11 mouse cellular contexts compared by ENCODE assay signal in genomic region chr15:82207105-82207459, GRCm38 (mm10). TPM values are rescaled to one million over a fixed set of nuclear protein-coding genes. Genes with fewer than 3 reads are reported as not detected.
DNase-seq lines count a peak whose midpoint lies in the region; ATAC-seq and TF ChIP-seq lines count a peak whose summit lies in the region.
"Had no signal": no experiment of that assay in that cellular context is flagged by ENCODE, and none has a peak within 500 bp of the region (broad histone marks: within the 10 kb centered on the region; RNA-seq: fewer than 3 reads in every experiment).

No protein-coding gene starts in this region.

- WGBS in heart, postnatal 0 days, result 17% methylated on average over 34 of the region's 34 CpGs
- 12% methylated on average over 34 of the region's 34 CpGs for WGBS in hindbrain, postnatal 0 days
- 12% methylated on average over 34 of the region's 34 CpGs for WGBS in midbrain, postnatal 0 days

- peak; percentile 65 for DNase-seq in cerebellum, adult 11-12 months
- DNase-seq in cerebellum, adult 8-10 months, result no peak
- DNase-seq in heart, postnatal 0 days (ENCODE audit: low spot score), result no peak
- DNase-seq in heart, postnatal 14 days, result no peak
- DNase-seq in hindbrain, postnatal 0 days (ENCODE audit: low spot score), result no peak
- DNase-seq in midbrain, postnatal 0 days (ENCODE audit: low spot score), result no peak
- no peak for DNase-seq in layer of hippocampus, postnatal 10 days (ENCODE audit: low spot score in 2 of 2)
- no peak for DNase-seq in testis, postnatal 14 days (ENCODE audit: low spot score)
- DNase-seq: thymus, adult 2 months had no signal

- peak overlapping the region; percentile 1; the same call in 1 of the 2 replicates for H3K4me2 ChIP-seq in heart, postnatal 0 days (ENCODE audit: low read depth, low read length)
- 0 out of 2 replicates have a peak overlapping the region, but pooled peaks have one; percentile 11 for H3K4me2 ChIP-seq in hindbrain, postnatal 0 days (ENCODE audit: low read depth, low read length)
- H3K4me2 ChIP-seq in midbrain, postnatal 0 days (ENCODE audit: low read depth, low read length, poor library complexity, severe bottlenecking), result peak overlapping the region; percentile 18; the same call in 1 of the 2 replicates

- H3K9ac ChIP-seq in heart, postnatal 0 days (replicated peaks; ENCODE audit: low read depth, low read length), result no peak overlapping the region
- no peak overlapping the region for H3K9ac ChIP-seq in hindbrain, postnatal 0 days (replicated peaks; ENCODE audit: low read length)
- 0 out of 2 replicates have a peak overlapping the region, but pooled peaks have one; percentile 19 for H3K9ac ChIP-seq in midbrain, postnatal 0 days (replicated peaks; ENCODE audit: low read length, poor library complexity, severe bottlenecking)

- intact Hi-C loops in heart, postnatal 14 days (cut with DNase I), result no loop called here

- H3K36me3 ChIP-seq in heart, postnatal 0 days (replicated peaks; ENCODE audit: control insufficient read depth, insufficient read depth, low read length), result peaks cover 31% of the 10 kb centered on the region
- peaks cover 22% of the 10 kb centered on the region for H3K36me3 ChIP-seq in hindbrain, postnatal 0 days (ENCODE audit: insufficient read depth, low read length)
- H3K36me3 ChIP-seq in midbrain, postnatal 0 days (ENCODE audit: insufficient read depth, low read length), result peaks cover 29% of the 10 kb centered on the region

- no peak overlapping the region for H3K27ac ChIP-seq in heart, postnatal 0 days (ENCODE audit: low read depth)
- peak overlapping the region; percentile 32; the same call in 1 of the 2 replicates for H3K27ac ChIP-seq in hindbrain, postnatal 0 days
- no peak overlapping the region for H3K27ac ChIP-seq in midbrain, postnatal 0 days (ENCODE audit: low read depth, low read length)

- no peaks in the 10 kb centered on the region for H3K9me3 ChIP-seq in heart, postnatal 0 days (replicated peaks; ENCODE audit: control insufficient read depth, low read length)
- no peaks in the 10 kb centered on the region for H3K9me3 ChIP-seq in hindbrain, postnatal 0 days (ENCODE audit: low read length)
- no peaks in the 10 kb centered on the region for H3K9me3 ChIP-seq in midbrain, postnatal 0 days (ENCODE audit: low read length)

- no peak for TF ChIP-seq CTCF in heart, postnatal 0 days (IDR thresholded peaks at IDR 0.05; ENCODE audit: low read depth)
- no peak for TF ChIP-seq CTCF in hindbrain, postnatal 0 days (IDR thresholded peaks at IDR 0.05; ENCODE audit: low read depth)
- no peak for TF ChIP-seq CTCF in midbrain, postnatal 0 days (IDR thresholded peaks at IDR 0.05)

- peaks cover 50% of the 10 kb centered on the region for H3K27me3 ChIP-seq in heart, postnatal 0 days (ENCODE audit: control insufficient read depth, insufficient read depth, low read length)
- peaks cover 18% of the 10 kb centered on the region for H3K27me3 ChIP-seq in hindbrain, postnatal 0 days (ENCODE audit: insufficient read depth, low read length)
- peaks cover 46% of the 10 kb centered on the region for H3K27me3 ChIP-seq in midbrain, postnatal 0 days (ENCODE audit: insufficient read depth, low read length)

- peaks cover 19% of the 10 kb centered on the region; the same call in 1 of the 2 replicates for H3K4me1 ChIP-seq in heart, postnatal 0 days (ENCODE audit: control insufficient read depth, insufficient read depth)
- H3K4me1 ChIP-seq in hindbrain, postnatal 0 days (ENCODE audit: insufficient read depth, low read length), result peaks cover 24% of the 10 kb centered on the region
- peaks cover 9% of the 10 kb centered on the region; the same call in 1 of the 2 replicates for H3K4me1 ChIP-seq in midbrain, postnatal 0 days (ENCODE audit: insufficient read depth, low read length)

- no peak for ATAC-seq in heart, postnatal 0 days (ENCODE audit: insufficient read depth, low read depth)
- ATAC-seq in hindbrain, postnatal 0 days, result no peak
- no peak for ATAC-seq in midbrain, postnatal 0 days (ENCODE audit: low FRiP score)
- ATAC-seq: inflammation-experienced regulatory T-cells, adult 6 months had no signal

- H3K4me3 ChIP-seq in heart, postnatal 0 days (ENCODE audit: low read depth, low read length), result no peak overlapping the region
- no peak overlapping the region for H3K4me3 ChIP-seq in hindbrain, postnatal 0 days (ENCODE audit: low read length)
- no peak overlapping the region for H3K4me3 ChIP-seq in midbrain, postnatal 0 days (ENCODE audit: low read depth, low read length)

- no peak for TF ChIP-seq EP300 in heart, postnatal 0 days (IDR thresholded peaks at IDR 0.05; ENCODE audit: low read depth)

RNA-seq across cellular contexts. Expression of gene Shisa8, which starts 5.5 kb away (rescaled TPM):
- total RNA-seq in heart, postnatal 0 days (2014; rRNA removed; ENCODE audit: low replicate concordance), result 0.19 and 7.5 TPM in 2 replicates
- 0.07 and 0.23 TPM in 2 replicates for polyA plus RNA-seq in heart, postnatal 0 days (2015; fragmentation: Nextera tagmentation; extraction: Ambion mirVana)
- under 1 TPM; 0.14 to 0.34 TPM for total RNA-seq in heart, postnatal 14 days (2021)
- 34.7 and 36.0 TPM in 2 replicates for total RNA-seq in hindbrain, postnatal 0 days (2014; rRNA removed)
- 7.5 and 9.2 TPM in 2 replicates for polyA plus RNA-seq in hindbrain, postnatal 0 days (2015; fragmentation: Nextera tagmentation; extraction: Ambion mirVana)
- total RNA-seq in midbrain, postnatal 0 days (2014; rRNA removed), result 6.5 and 7.6 TPM in 2 replicates
- 1.6 and 2.2 TPM in 2 replicates for polyA plus RNA-seq in midbrain, postnatal 0 days (2015; fragmentation: Nextera tagmentation; extraction: Ambion mirVana)
- 1 to 10 TPM; 2.0 to 3.1 TPM for total RNA-seq in layer of hippocampus, postnatal 10 days (2021)
- total RNA-seq: MEL had no signal
- polyA plus RNA-seq: inflammation-experienced regulatory T-cells, adult 6 months had no signal

RNA-seq across cellular contexts. Expression of gene Tnfrsf13c, which starts 17.1 kb away (rescaled TPM):
- total RNA-seq in heart, postnatal 0 days (2014; rRNA removed; ENCODE audit: low replicate concordance), result 1.5 TPM in 1 of 2 replicates, not detected in the other
- not detected in 2 replicates for polyA plus RNA-seq in heart, postnatal 0 days (2015; fragmentation: Nextera tagmentation; extraction: Ambion mirVana)
- total RNA-seq in heart, postnatal 14 days (2021), result under 1 TPM; 0.24 TPM
- total RNA-seq in hindbrain, postnatal 0 days (2014; rRNA removed), result 0.29 and 5.6 TPM in 2 replicates
- polyA plus RNA-seq in hindbrain, postnatal 0 days (2015; fragmentation: Nextera tagmentation; extraction: Ambion mirVana), result 0.34 and 0.42 TPM in 2 replicates
- total RNA-seq in midbrain, postnatal 0 days (2014; rRNA removed), result 0.94 and 2.1 TPM in 2 replicates
- polyA plus RNA-seq in midbrain, postnatal 0 days (2015; fragmentation: Nextera tagmentation; extraction: Ambion mirVana), result 0.18 and 0.27 TPM in 2 replicates
- total RNA-seq in layer of hippocampus, postnatal 10 days (2021), result 1 to 10 TPM in 1 of 2 experiments, under 1 TPM in 1; 0.69 to 1.0 TPM

RNA-seq across cellular contexts. Expression of gene Cenpm, which starts 37.5 kb away (rescaled TPM):
- total RNA-seq in heart, postnatal 0 days (2014; rRNA removed; ENCODE audit: low replicate concordance), result 16.7 and 25.7 TPM in 2 replicates
- 22.5 and 25.6 TPM in 2 replicates for polyA plus RNA-seq in heart, postnatal 0 days (2015; fragmentation: Nextera tagmentation; extraction: Ambion mirVana)
- 1 to 10 TPM; 1.9 to 3.2 TPM for total RNA-seq in heart, postnatal 14 days (2021)
- total RNA-seq in hindbrain, postnatal 0 days (2014; rRNA removed), result 15.0 and 16.2 TPM in 2 replicates
- 23.0 and 27.6 TPM in 2 replicates for polyA plus RNA-seq in hindbrain, postnatal 0 days (2015; fragmentation: Nextera tagmentation; extraction: Ambion mirVana)
- 5.2 and 17.9 TPM in 2 replicates for total RNA-seq in midbrain, postnatal 0 days (2014; rRNA removed)
- 10.2 TPM in 2 replicates for polyA plus RNA-seq in midbrain, postnatal 0 days (2015; fragmentation: Nextera tagmentation; extraction: Ambion mirVana)
- total RNA-seq in layer of hippocampus, postnatal 10 days (2021), result 1 to 10 TPM; 6.5 to 9.0 TPM

RNA-seq across cellular contexts. Expression of gene 1500009C09Rik, which starts 45.1 kb away (rescaled TPM):
- not detected in 2 replicates for total RNA-seq in heart, postnatal 0 days (2014; rRNA removed; ENCODE audit: low replicate concordance)
- not detected in 2 replicates for polyA plus RNA-seq in heart, postnatal 0 days (2015; fragmentation: Nextera tagmentation; extraction: Ambion mirVana)
- total RNA-seq in heart, postnatal 14 days (2021), result not detected
- 116 and 127 TPM in 2 replicates for total RNA-seq in hindbrain, postnatal 0 days (2014; rRNA removed)
- 12.5 and 13.9 TPM in 2 replicates for polyA plus RNA-seq in hindbrain, postnatal 0 days (2015; fragmentation: Nextera tagmentation; extraction: Ambion mirVana)
- total RNA-seq in midbrain, postnatal 0 days (2014; rRNA removed), result 139 and 156 TPM in 2 replicates
- polyA plus RNA-seq in midbrain, postnatal 0 days (2015; fragmentation: Nextera tagmentation; extraction: Ambion mirVana), result 15.4 and 17.9 TPM in 2 replicates
- total RNA-seq in layer of hippocampus, postnatal 10 days (2021), result 10 to 100 TPM; 79.9 to 88.8 TPM
- total RNA-seq: MEL had no signal
- polyA plus RNA-seq: inflammation-experienced regulatory T-cells, adult 6 months had no signal
